Mouse (Mus musculus): Measurements from ENCODE around the gene Usp35.

Gene Usp35

DNA sequence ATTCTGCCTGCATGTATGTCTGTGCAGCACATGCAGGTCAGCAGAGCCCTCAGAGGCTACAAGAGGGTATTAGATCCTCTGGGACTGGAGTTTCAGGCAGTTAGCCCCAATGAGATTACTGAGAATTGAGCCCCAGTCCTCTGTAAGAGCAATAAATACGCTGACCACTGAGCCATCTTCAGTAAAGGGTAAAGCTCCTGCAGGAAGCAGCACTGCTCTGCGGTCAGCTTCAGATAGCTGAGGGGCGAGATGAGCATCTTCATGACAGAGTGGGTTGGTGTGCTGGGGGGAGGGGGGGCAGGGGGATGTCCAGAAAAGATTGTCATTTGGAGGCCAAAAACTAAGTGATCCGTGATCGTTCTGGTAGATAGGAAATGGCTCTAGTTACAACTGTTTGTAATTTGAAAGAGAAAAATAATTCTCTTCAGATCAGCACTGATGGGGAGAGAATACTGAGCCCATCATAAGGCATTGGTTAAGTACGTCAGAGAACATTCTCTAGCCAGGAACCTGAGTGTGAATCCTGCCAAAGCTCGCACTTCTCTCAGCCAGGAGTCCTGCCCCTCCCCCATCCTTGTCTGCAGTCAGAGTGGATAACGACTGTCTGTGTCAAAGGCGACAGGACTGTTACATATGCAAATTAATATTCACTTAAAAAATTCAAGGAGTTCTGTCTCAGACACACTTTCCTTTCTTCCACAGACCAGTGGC, 14.4 kb upstream of the Usp35 start:
- no peak for DNase-seq (ENCODE audit: low read depth, low spot score)

DNA sequence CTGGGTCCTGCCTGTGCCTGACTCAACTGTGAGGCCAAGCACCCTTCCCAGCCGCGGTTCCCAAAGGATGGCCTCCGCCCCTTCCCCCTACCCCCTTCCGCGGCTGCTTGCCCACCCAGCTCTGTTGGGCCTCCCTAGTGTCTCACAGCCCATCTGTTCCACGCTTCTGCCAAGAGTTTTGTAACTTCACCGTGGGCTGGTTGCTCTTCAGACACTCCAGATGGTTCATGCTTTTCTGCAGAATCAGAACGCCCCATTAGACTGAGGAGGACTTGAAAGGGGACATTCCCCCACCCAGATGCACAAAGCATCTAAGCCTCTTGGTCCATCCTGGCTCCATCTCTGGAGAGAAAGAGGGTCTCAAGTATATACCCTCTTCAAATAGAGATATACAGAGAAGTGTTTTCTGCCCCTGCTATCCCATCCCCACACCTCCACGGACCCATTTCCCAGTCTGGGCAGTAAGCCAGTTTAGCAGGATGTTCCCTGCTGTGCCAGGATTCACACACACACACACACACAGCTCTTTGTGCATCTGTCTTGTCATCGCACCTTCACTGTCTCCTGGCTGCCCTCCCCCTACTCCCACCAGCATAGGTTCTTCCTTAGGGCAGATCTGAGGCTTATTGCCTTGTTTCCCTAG, 13.5 kb upstream of the Usp35 start:
- no peak for DNase-seq (ENCODE audit: low read depth, low spot score)

DNA sequence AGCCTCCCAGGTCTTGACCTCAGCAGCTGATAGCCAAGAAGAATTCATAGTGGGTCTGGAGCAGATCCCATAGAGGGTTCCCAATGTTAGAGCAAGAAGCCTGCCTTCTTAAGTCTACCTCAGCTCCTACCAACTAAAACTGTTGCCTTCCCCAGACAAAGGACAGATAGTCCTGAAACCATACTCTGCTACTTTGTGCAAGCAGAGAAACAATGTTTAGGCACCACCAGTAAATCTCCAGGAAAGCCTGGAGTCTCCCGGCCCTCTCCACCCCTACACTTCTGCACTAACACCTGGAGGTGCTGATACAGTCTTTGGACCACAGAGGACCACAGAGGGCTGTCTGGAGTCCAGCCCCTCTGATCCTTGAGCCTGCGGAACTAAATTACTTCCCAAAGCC, 12.8 kb upstream of the Usp35 start:
- DNase-seq (ENCODE audit: low read depth, low spot score): no peak

DNA sequence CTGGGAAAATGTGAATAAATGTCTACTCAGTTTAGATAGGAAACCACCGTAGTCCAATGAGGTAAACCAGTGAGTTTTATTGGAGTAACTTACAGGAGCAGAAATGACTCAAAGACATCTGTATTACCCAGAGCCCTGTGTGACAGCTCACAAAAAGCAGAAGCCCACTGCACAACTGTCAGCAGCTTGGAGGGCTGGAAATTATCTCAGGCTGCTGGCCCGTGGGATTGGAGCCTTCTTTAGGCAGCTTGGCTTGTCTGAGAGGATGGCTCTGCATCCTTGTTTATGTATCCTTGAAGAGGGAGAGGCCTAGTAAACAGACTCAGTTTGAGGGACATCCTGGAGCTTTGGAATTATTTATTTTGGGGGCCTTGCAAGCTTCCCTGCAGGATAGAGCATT, 11.1 kb upstream of the Usp35 start:
- DNase-seq (ENCODE audit: low read depth, low spot score): no peak

DNA sequence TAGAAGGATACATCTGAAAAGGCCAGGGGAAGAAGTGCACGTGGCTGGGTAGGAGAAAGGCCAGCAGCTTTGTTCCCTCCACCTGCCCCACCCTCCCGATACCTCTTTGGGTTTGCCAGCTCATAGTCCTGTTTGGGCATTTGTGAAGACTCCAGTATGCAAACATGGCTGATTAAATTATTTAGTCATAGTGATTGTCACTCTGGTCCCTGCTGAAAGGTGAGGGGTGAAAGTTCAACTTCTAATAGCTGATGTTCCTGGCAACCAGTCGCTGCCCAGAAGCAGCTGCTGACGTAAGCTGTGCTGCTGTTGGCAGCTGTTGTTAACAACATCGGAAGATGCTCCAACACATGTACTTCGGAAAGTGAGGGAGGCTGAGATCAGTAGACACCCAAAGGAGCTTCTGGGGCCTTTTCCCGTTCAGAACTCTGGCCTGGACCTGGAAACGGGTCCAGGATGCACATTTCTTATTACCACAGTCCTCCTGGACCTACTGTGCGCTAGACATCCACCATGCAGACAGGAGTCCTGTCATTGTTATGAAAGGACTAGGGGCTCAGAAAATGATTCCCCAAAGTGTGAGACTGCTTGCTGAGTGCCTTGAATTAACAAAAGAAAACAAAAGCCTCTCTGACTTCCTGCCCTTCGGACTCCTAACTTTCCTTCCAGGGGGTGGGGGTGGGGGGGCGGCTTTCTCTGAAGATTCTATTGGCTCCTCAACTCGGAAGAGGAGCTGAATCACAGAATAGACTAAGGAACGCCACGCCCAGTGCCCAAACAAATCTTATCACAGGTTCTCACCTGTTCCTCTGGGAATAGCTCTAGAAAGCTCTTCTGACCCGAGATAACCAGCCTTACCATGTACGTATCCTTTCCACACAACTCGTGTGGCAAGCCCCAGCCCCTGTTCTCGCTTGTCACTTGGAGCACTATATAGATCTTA, 9.4 kb upstream of the Usp35 start:
- peak; percentile 82 for DNase-seq (ENCODE audit: low read depth, low spot score)

DNA sequence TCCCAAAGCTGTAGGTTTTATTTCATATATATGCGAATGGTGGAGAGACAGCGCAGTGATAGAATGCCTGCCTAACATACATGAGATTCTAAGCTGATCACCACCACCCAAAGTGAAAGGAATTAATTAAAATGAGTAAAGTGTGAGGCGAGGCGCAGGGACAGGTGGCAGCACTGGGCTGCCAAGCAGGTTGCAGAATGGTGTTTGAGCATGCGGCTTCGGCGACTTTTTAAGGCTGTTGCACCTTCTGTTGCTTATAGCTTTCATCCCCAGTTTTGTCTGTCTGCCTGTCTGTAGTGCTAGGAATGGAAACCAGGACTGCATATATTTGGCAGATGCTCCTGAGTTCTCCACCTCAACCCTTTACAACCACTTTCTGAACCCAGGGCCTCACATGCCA, 7.8 kb upstream of the Usp35 start:
- DNase-seq (ENCODE audit: low read depth, low spot score): no peak

DNA sequence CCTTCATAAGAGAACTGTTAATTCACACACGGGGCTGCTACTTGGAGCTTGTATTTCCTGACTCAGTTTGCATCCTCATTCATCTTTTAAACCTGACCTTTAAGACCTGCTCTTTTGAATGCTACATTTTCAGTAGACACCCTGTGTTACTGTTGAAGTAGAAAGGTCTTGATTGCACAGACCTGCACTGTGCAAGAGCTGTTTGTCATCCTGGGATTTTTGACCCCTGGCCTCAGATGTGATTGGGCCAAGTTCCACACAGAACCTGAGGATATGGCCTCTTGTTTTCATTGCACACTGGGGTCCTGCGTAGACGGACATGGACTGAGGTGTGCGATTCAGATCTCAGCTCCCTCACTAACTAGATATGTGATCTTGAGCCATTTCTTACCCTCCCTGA, 6.8 kb upstream of the Usp35 start:
- DNase-seq (ENCODE audit: low read depth, low spot score): no peak

DNA sequence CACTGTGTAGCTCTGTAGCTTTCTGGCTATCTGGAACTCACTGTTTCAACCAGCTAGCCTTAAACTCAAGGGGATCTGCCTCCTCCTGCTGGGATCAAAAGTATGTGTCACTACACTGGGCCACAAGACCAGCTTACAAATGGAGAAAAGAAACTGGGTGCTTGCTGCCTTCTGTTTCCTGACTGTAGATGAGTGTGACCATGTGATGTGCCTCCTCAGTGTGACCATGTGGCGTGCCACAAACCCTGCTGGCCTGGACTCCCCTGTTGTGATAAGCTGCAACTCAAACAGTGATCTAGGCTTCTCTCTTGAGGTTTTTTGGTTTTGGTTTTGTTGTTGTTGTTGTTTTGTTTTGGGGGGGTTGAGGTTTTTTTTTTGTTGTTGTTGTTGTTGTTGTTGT, 4.9 kb upstream of the Usp35 start:
- DNase-seq (ENCODE audit: low read depth, low spot score): no peak

DNA sequence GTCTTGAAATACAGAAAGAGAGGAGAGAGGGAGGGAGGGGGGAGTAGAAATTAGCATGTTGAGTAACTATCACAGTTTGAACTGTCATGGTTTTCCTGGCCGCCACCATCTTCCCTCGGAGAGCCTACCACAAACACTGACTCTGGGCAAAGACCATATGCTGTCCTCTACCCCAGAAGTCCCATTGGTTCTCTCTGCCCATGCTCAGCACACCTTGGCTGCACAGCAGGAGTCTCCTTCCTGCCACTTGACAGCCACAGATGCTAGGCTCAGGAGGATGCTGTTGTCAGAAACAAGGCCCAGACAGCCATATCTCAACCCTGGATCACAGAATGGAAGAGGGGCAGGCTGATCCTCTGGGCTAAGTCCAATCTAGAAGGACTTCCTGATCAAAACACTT, 2.6 kb upstream of the Usp35 start:
- no peak for DNase-seq (ENCODE audit: low read depth, low spot score)

DNA sequence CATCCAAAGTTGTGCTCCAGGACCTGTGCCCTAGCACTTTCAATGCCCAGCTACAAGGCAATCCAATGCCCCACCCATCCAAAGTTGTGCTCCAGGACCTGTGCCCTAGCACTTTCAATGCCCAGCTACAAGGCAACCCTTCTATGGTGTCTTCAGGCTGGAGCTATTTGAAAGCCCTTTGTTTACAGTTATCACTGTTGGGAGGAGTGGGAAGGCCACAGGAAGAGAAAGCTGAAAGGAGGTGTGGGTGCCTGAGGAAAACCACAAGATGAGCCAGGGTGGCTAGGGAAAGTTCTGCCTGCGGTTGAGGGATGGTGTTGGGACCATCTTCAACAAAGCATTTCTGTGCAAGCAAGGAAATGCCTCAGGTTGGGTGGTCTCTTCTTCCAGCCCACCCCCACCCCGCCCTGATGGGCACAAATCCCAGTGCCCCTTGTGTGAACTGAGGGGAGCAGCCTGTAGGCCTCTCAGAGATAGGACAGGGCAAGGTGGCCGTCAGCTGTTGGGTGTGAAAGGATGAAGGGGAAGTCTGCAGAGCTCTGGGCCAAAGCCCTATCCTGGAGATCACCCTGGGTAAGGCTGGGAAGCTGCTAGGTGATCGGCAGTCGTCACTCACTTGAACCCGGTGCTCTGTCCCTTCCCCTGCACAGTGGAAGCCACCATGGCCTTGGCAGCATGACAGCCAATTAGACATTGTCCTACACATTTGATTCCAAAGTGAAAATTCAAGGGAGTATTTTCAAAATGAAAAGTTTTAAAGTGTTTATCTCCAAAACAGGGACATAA, 1.5 kb upstream of the Usp35 start:
- no peak for DNase-seq (ENCODE audit: low read depth, low spot score)

DNA sequence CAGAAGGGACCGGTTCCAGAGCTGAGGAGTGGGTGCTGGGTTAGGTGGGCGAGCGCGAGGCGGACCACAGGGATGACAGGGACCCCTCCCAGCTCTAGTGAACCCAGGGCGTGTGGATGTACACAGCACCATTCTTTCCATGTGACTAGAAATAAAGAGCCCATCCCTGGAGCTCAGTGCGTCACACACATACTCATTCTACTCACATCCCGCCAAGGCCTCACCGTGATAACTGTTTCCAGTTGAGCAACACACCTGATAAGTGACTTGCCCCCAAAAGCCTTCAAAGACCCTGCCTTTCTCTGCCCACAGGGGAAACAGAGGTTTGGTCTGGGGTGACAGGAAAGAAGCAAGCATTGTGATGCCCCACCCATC, 834 bp upstream of the Usp35 start:
- DNase-seq (ENCODE audit: low read depth, low spot score): no peak

DNA sequence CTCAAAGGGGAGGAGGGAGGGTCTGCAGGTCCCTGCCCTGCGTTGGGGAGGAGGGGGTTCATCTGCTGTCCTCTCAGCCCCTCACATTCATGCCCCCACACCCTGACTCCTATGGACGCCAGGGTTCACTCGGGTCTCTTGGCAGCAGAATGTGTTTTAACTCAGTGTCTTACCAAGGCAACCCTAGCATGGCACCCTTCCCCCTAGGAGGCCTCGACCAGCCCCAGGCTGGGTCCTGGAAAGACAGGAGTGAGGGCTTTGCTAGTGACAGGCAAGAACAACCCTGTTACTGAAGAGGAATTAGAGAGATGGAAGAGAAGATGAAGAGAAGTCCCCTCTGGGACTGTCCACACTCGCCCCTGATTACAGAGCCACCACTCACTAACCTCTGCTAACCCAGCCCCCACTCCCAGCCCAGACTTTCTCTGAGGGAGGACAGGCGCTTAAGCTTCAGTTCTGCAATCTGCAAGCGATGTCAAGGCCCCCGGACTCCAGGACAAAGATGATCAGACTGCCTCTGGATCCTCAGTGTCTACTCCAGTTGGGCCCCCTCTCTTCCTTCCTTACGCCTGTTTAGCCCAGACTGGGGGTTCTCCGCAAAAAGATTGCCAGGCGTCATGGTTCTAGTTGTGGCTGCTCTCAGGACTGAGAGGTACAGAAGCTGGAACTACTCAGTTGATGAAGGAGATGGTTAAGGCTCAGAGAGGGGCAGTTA, 732 bp downstream of the Usp35 start:
- DNase-seq (ENCODE audit: low read depth, low spot score): no peak

DNA sequence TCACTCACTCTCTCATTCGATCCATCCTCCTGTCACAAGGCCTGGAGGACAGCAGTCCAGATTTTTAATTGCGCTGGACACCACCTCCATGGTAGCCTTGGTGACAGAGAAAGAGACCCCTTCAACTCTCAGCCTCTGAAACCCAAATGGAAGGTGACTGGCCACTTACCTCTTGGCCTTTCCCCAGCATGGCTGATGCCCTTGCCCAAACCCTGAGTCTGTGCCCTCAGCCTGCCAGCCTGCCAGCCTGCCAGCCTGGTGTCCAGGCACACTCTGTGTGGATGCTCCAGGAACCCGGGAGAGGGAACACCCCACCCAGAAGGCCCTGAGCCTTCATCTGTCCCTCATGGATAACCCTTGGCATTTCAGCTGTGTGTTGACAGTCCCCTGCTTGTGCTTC, 2.1 kb downstream of the Usp35 start:
- DNase-seq (ENCODE audit: low read depth, low spot score): no peak

DNA sequence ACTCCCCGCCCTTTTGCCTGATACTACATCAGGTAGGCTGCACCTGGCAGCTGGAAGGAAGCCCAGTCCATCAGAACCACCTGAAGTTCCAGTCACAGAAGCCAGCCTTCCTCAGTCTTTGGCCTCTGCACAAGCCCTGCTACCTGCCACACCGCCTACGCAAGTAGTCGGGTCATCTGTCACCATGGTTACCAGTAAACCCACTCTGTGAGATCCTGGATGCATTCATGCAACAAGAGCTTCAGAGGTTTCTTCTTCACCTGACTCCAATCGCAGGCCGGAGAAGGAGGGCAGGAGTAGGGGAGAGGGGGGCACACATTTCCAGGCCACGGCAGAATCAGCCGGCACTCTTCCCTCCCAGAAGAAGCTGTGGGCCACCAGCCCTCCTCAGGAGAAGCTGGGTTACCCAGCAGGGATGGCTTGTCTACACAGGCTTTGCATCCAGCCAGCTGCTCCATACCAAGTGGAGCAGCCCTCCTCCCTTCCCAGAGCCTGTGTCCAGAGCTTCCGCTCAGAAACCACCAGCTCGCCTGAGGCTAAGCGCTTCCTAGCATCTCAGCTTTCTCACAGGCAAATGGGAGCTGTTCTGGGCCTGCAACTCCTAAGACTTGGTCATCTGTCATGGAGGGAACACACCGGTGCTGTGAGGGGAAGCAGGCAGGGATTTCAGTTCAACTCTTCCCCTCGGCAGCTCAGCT, 2.8 kb downstream of the Usp35 start:
- no peak for DNase-seq (ENCODE audit: low read depth, low spot score)

DNA sequence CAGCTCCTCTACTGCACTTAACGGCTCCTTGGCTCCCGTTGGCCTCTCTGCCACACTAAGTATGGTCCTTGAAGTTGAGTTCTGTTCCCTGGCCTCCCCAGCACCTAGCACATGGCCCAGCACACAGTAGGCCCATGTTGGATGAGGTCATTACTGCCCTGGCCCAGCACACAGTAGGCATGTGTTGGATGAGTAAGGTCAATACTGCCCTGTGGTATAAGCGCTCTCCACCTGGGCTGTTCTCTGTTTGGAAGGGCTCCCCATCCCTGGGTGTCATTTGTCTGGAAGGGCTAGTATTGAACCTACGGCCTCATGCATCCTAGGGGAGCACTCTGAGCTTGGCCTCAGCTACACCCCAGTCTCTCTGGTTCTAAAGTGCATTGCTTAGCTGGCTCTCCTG, 4.4 kb downstream of the Usp35 start:
- no peak for DNase-seq (ENCODE audit: low read depth, low spot score)

DNA sequence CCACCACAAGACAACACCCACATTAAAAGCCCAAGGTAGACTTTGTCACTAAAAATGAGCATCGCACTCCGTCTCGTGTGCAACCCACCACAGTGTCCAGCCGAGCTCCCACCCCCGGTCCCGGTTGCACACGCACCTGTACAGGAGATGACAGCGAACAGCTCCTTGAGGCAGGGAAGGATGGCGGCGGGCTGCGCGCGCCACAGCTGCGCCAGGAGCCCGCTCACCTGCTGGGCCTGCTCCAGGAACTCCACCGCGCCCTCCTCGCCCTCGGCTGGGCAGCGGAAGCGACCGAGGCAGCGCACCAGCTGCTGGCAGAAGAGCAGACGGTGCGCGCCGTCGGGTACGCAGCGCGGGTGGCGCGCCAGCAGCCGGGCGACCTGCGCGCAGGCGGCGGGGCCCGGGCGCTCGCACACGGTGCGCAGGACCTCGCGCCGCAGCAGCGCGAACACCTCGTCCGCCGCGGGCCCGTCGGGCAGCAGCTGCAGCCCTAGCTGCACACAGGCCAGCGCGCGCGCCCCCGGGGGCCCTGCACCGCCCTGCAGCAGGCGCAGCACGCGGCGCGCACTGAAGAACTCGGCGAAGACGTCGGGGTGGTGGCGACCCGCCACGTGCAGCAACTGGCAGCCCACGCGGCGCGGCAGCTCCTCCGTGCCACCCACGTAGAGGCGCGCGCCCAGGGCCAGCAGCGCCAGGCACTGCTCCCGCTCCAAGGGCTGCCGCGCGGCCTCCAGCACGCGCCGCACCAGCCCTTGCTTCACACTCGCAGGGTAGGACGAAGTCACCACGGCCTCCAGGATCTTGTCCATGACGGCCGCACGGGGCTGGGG, 6.4 kb downstream of the Usp35 start:
- DNase-seq (ENCODE audit: low read depth, low spot score): peak; percentile 37

DNA sequence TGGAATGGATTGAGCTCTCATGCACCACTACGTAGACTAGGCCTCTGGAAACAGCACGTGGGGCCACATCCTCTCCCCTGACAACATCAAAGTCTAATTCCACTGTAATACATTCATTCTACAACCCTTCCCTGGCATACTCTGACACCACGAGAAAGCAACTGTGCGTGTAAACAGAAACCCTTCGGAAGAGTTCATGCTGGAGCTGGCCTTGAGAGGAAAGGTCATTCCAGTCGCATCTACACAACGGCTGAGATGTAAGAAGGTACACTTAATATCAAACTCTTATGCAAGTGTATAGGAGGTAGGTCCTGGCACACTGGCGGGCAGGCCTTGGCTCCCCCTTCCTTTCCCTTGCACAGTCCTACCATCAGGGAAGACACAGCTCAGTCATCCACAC, 7.5 kb downstream of the Usp35 start:
- DNase-seq (ENCODE audit: low read depth, low spot score): no peak

DNA sequence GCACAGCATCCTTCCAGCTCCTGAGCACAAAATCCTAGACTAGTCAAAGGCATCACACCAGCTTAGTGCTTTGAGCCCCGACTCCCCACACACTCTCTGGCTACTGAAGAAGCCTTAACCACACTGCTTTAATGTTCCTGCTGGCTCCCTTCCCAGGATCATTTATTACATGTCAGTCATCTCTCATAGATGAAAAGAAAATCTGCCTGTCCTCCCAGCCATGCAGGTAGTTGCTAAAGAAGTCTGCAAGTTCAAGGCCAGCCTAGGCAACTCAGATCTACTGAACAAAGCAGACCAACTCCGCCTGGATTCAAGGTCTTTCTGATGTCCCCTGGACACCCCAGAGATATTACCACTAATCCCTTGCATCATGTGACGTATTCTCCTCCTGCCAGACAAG, 14.1 kb downstream of the Usp35 start:
- no peak for DNase-seq (ENCODE audit: low read depth, low spot score)

DNA sequence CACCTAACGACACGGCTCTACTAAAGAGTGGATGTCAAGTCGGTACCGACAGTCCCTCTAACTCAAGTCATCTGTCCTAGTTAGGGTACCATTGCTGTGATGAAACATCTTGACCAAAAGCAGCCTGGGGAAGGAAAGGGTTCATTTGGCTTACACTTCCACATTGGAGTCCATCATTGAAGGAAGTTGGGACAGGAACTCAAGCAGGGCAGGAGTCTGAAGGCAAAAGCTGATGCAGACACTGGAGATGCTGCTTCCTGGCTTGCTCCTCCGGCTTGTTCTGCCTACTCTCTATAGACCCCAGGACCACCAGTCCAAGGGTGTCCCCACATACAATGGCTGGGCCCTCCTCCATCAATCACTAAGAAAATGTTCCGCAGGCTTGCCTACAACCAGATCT, 16.2 kb downstream of the Usp35 start:
- no peak for DNase-seq (ENCODE audit: low read depth, low spot score)

DNA sequence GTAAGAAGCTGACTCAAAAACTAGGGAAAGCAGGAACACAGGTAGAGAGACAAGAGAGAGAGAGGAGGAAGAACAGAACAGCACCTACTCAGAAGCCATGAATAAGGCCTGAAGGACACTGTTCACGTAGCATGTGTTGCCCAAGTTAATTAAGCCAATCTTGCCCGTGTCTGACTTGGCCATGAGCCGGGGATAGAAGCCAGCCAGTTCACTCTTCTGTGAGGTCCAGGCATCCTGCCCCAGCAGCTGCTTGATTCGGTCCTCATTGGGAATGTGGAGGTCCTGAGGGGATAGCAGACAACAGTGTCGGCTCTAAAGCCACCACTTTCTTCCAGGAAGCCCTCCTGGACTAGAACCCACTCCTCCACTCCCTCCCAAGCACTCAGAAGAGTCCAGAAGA, 17.2 kb downstream of the Usp35 start:
- DNase-seq (ENCODE audit: low read depth, low spot score): no peak

All from ES-CJ7 (cell line).